Mouse (Mus musculus): ENCODE data around the gene Cavin4.
"Not testable (repeated sequence)": the region's sequence is repeated elsewhere in the genome, so short reads cannot be mapped to it uniquely, and the experiment has no call there.

The Cavin4 gene

DNA sequence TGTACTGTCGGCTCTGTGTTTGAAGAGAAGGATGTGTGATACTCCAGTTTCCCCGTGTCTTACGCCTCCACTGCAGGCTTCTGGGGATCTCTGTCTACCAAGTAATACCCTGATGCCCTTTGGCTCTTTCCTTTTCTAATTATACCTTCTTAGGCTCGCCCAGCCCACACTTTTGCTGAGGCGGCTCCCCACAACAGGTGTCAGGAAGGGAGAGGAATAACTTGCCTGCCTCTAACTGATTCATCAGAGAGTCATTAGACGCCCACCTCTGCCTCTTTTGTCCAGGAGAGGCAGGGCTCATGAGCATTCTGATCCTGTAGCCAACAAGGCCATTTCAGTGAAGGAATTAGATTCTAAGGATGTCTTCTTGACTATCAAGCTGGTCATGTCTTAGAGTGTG, 4.0 kb downstream of the Cavin4 start:
- no peak for DNase-seq (ENCODE audit: extremely low read depth, insufficient read length, low spot score)

DNA sequence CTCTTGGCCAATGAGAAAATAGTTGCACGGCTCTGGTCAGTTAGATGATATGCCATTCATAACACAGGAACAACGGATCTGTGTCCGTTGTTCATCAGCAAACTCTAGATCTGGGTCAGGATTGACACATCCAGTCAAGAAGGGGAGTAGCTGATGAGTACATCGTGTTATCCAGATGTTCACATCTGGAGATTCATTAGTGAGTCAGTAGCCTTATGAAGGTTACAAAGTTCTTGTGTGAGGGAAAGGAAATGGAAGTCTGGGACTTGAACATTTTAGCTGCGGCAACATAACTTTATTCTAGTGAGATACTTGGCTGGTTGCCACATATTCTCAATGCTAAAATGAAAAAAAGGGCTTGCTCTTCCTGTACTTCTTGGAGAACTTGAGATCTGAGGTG, 9.6 kb downstream of the Cavin4 start:
- DNase-seq (ENCODE audit: extremely low read depth, insufficient read length, low spot score): no peak

DNA sequence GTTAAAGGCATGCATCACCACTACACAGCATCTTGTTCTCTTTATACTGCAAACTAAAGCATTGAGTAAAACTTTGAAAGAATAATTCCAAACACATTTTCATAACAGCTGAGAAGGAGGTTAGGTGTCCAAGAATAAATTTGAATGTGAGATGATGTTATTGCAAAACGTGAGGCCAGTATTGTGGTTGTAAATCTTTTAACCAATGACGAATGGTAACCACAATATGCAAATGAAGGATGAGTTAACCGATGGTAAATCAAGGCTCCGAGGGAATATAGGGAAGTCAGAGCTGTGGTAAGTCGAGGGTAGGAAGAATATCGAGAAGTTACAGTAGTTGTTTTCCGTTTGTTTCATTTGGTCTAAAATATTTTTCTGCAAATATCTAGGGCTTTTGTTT, 11.1 kb downstream of the Cavin4 start:
- no peak for DNase-seq (ENCODE audit: extremely low read depth, insufficient read length, low spot score)

DNA sequence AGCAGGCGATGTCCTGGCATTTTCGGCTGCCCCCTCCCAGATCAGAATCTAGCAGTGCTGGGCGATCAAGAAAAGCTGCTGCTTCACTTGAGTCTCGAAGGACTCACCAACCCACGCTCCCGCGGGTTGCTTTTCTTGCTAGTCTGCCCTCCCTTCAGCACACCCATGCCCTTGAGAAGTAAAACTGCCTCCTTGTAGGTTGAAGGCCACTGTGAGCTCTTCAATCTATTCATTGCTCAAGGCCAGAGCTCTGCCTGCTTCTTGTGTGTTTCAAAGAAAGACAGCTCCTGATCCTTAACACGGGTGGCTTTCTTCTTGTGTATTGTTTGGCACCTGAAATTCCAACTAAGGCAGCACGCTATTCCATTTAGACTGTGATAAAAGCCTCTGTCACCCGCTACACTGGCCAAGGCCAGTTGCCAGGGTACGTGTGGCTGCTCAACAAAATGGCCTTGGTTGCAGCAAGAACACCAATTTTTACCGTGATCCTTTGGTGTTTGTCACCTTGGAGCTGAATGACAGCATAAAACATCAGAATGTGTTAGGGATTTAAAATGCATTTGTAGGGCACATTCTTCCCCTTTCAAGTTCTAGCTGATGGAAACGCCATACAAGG, 13.4 kb downstream of the Cavin4 start:
- DNase-seq (ENCODE audit: extremely low read depth, insufficient read length, low spot score): no peak

DNA sequence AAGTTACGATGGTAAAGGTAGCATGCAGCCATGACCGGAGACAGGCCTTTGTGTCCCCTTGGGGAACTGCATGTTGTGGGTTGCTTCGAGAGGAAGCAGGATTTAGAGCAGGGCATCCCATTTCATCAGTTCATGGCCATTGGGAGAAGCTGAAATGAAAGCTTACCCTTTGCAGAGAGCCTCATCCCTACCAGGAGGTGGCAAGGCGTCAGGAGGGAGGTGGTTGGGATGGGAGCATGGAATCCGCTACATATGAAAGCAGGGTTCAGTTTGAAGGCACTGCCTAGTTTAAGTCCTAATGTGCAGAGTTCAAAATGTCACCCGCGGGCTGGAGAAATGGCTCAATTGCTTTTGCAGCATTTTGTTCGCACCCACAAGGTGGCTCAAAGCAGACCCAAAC, 14.0 kb downstream of the Cavin4 start:
- no peak for DNase-seq (ENCODE audit: extremely low read depth, insufficient read length, low spot score)

DNA sequence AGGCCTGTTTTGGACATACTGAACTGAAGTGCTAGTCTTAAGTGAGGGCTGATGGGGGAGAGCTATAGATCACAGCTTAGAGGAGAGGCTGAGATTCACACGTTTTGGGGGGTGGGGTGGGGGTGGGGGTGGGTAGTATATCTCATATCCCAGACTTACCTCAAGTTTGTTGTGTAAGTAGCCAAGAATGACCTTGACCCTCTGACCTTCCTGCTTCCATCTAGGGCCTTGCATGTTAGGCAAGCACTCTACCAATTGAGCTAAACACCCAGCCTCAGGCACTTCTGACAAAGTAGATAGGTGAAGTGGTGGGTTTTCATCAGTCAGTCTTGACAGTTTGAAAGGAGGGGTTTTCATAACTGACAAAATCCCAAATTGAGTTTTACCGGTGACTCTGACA, 14.5 kb downstream of the Cavin4 start:
- DNase-seq (ENCODE audit: extremely low read depth, insufficient read length, low spot score): no peak

DNA sequence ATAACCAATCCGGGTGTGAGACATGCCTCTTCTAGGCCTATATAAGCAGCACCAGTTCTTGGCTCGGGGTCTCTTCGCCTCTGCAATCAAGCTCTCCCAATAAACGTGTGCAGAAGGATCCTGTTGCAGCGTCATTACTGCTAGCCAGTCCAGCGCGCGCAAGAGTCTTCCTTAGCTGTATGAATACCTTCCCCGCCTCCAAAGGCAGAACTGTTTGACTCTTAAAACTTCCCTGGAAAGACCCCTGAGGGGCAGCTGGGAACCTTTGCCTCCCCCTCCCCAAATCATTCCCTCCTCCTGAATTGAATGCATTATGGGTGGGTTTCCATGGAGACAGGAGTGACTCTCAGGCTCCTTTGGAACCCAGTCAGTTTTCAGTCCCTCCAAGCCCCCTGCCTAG, 15.5 kb downstream of the Cavin4 start:
- no peak for DNase-seq (ENCODE audit: extremely low read depth, insufficient read length, low spot score)

DNA sequence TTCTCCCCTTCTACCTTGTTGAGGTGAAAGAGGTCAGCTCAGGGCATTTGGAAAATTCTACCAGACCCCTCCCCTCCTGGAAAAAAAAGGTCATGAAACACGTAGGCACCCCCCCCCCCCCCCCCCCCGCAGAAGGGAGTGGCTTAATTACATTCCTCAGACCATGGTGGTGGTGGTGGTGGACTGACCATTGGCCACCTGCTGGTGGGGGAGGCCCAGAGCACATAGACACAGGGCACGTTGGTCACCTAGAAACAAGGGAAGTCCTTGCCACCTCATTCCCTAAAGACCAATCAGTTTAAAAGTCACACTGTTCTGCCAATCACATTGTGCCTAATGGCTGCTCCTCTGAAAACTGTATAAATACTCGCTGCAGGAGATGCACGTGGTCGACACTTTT, 16.4 kb downstream of the Cavin4 start:
- DNase-seq (ENCODE audit: extremely low read depth, insufficient read length, low spot score): not testable (repeated sequence)

DNA sequence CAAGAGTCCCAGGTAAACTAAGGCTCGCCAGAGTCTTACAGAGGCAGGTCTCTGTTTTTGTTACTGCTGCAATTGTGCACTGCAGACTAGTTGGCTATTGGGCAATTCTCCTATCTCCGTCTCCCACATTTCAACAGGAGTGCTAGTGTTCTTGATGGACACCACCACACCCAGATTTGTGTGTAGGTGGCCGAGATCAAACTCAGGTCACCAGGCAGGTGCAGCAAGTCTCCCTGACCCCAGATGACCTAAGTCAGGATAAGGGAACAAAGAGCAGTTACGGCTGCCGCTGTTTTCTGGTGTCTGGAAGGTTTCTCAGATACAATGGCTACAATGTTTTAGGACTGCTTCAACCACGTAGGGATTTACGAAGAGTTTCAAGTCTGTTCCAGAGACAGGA, 16.9 kb downstream of the Cavin4 start:
- DNase-seq (ENCODE audit: extremely low read depth, insufficient read length, low spot score): no peak

DNA sequence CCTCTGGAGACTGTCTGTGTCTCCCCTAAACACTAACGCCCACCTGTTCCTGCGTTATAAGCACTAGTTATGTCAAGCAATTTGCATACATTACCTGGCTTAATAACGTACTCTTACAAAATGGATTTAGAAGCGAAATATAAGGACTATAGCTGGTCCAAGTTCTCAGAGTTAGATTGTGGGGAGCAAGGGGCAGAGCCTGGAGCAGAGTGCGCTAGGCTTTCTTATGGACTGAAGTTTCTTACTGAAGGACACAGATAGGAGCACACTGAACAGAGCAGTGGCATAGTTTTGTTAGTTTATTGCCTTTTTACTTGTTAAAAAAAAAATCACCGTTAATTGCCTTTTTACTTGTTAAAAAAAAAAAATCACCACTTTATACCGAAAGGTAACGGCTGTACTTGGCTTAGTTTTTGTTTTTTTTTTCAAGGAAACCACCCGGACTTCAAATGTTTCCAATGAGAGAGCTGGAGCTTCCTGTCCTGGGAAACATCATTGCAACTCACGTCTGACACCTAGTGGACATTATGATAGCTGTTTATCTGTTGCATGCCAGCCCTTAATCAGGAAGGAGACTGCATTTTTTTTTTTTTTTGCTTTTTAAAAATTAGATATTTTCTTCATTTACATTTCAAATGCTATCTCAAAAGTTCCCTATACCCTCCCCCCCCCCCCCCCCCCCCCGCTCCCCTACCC, 17.5 kb downstream of the Cavin4 start:
- peak; percentile 20 for DNase-seq (ENCODE audit: extremely low read depth, insufficient read length, low spot score)

DNA sequence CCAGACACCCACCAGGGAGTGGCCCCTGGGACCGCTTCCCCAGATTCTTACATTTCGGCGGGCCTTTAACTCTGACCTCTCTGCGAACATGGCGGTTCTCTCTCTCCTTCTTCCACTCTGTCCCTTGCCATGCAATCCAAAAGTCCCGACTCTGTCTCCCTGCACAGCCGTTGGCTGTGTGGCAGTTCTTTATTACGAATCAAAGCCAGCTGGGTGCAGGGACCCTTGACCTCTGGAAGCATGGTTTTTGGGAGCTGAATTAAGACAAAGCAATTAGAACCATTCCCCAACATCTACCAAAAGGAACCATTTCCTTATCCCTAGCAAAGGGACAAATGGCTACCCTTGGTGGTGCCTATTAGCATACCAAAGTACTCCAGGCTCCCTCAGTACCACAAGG, 19.8 kb downstream of the Cavin4 start:
- DNase-seq (ENCODE audit: extremely low read depth, insufficient read length, low spot score): no peak

DNA sequence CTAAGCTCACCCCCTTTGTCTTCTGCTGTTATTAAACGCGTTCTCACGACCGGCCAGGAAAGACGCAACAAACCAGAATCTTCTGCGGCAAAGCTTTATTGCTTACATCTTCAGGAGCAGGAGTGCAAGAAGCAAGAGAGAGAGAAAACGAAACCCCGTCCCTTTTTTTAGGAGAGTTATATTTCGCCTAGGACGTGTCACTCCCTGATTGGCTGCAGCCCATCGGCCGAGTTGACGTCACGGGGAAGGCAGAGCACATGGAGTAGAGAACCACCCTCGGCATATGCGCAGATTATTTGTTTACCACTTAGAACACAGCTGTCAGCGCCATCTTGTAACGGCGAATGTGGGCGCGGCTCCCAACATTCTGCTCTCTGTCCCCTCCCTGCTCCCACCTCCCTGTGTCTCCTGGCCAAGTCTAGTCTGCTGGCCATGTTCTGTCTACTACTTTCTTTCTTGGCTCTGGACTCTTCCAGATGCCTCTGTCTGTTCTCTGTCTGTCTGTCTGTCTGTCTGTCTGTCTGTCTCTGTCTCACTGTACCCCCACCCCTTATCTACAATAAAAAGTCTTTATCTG, 20.4 kb downstream of the Cavin4 start:
- not testable (repeated sequence) for DNase-seq (ENCODE audit: extremely low read depth, insufficient read length, low spot score)

DNA sequence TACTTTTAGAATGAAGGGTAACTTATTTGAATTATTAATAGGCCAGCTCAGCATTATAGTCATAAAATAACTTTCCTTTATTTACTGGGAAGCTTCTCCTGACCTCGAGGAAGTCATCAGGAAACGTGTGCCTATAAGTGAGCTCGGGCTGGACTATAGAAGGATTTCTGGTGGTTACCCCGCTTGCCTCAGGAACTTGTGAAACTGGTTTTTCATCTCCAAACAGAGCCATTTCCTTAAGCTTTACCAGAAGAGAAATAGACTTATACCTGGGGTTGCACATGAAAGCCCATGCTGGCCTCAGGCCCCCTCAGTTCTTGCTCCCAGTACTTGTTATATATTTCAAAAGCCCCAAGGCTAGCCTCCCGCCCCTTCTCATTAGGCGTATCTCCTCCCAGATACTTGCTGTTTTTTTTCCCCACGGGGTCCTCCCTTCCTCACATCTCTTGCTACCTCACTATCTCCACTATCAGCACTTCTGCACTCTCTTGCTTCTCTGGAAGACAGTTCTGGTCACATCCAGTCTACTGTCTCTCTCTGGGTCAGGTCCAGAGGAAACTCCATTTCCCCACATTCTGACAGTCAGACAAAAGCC, 21.4 kb downstream of the Cavin4 start:
- no peak for DNase-seq (ENCODE audit: extremely low read depth, insufficient read length, low spot score)

DNA sequence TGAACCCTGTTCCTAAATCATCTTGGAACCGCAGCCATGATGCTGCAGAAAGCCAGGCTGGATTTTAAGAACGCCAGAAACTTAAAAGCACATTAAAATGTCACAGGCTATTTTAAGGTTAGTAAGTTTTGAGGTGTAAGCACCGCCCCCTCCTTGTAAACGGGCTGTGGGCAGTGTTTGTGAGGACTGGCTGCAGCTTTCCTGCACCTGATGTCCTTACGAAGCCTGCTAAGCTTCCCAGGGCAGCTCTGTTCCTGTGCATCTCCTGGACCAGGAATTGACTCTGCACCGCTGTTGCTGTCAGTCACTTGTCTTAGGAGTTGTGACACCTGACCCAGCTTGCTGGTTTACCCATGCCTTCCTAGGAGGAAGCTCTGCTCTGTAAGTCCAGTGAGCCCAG, 24.8 kb downstream of the Cavin4 start:
- DNase-seq (ENCODE audit: extremely low read depth, insufficient read length, low spot score): no peak

DNA sequence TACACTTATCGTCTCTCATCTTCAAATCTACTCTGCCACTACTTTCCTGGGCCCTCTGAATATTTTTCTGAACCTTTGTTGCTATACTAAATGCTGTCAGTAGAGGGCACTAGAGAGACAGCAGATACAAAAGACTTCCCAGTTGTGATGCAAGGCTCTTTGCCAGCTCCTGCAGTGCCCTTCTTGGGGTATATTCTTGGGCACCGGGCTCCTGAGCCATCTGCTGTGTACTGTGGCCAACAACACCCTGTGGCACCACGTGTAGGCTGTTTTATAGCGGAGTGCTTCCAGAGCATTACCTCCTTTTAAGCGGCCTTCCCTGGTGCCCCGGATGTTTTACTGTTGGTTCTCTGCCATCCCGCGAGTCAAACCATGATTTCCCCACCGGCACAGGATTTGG, 27.3 kb downstream of the Cavin4 start:
- peak; percentile 42 for DNase-seq (ENCODE audit: extremely low read depth, insufficient read length, low spot score)

DNA sequence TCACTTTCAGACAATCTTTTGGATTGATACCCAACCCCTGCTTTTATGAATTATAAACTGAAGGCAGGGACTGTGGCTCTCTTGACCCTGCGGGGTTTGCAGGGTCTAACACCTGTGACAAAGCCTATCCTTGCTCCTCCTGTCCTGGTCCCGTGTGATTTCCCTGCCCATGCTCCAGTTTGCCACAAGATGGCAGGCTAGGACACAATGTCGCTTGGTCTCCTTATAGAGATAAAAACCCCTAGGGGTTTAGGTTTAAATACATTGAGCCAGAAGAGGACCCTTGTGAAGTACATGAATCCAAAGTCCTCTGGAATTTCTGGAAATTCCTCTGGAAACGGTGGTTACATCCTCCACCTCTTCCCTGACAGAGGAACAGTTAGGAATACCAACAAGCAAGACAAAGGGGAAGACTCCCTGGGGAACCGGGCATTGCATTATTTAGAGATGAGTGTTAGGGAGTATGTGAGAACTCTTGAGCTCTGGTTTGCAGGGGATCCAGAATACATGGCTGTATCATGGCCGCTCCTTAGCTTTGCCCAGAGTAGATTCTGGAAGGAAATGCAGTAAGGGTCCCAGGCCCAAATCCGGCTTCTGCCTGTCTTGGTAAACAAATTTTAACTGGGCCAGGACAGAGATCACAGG, 28.6 kb downstream of the Cavin4 start:
- peak; percentile 16 for DNase-seq (ENCODE audit: extremely low read depth, insufficient read length, low spot score)

DNA sequence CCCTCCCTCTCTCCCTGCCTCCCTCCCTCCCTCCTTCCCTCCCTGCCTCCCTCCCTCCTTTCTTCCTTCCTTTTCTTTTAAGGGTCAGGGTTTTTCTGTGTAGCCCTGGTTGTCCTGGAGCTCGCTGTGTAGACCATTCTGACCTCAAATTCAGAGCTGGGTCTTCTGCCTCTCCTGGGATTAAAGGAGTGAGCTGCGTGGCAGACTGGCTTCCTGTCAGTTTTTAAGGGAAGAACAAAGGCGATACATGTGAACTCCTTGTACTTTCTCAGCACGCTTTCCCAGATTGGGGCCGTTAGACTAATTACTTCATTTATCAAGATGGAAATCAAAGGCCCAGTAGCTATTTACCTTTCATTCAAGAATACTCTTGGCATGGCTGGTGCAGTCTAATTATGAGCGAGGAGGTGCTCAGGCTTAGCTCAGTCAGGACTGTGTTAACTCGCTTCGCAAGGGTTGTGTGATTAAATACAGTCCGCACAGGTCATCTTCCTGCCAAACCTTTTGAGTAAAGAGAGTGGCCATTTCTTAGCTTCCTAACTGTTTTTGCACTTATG, 29.5 kb downstream of the Cavin4 start:
- DNase-seq (ENCODE audit: extremely low read depth, insufficient read length, low spot score): no peak

DNA sequence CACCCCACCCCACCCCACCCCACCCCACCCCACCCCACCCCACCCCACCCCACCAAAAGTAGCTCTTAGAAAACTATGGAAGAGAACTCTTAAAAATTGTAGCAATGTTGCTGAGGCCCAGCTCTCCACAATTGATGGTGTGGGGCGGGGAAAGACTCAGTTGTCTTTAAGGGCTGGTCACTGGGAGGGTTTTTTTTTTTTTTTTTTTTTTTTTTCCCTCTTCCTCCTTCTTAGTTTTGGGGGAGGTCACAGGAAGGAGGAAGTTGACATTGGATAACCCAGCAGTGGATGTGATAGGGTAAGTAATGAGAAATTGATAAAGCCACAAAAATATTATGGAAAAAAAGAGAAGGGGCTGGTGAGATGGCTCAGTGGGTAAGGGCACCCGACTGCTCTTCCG, 33.4 kb downstream of the Cavin4 start:
- no peak for DNase-seq (ENCODE audit: extremely low read depth, insufficient read length, low spot score)

DNA sequence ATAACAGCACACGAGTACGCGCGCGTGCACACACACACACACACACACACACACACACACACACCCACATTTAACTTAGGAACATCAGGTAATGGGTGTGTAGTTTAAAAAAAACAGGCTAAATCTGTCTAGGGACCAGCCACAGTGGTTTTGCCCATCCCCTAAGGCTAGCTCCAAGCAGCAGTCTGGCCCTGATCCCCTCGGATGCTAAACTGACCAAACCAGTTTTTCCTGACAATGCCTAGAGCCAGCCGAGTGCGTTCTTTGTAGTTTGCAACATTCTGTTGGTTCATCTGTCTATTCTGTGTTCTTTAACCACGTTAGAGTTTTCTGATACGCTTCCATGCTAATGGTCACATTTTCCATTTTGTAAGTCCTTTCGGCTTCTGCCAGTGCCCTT, 34.0 kb downstream of the Cavin4 start:
- no peak for DNase-seq (ENCODE audit: extremely low read depth, insufficient read length, low spot score)

DNA sequence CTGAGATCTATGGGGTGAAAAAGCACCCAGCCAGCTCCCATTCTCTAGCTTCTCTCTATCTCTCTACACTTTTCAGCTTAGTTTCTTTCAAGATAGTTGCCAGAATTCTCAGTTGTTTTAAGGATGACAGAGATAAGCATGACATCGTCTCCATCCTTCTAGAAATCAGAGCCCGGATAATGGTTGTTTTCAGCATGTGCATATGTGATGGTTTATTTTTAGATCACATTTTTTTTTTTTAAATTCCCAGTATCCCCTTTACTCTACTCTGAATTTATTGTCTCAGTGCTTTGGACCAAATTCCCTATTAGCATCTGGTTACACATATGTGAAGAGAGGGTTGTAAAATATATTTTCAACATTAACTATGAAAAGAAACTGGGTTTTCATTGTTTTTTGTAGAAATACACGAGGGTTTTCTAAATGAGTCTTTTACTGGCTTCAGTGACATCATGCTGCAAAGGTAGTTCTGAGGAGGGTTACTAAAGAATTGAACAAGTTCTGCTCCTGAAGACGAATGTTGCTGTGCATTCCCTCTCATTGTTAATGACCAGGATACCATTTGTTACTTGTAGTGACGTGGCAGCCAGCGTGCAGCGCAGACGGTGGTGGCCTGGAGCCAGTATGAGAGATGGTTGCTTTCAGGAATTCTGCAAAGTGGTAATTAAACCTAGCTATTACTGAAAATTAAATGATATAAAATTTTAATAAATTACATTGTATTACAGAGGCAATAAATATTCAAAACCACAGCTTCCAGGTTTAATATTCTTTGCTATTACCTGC, 52.7 kb downstream of the Cavin4 start:
- DNase-seq (ENCODE audit: extremely low read depth, insufficient read length, low spot score): no peak
